Mouse (Mus musculus) limb, embryonic 13.5 days (tissue): Measurements from ENCODE around the gene Adgre1. TPM values are rescaled to one million over a fixed set of nuclear protein-coding genes. Genes with fewer than 3 reads are reported as not detected.

Source experiments
- ATAC-seq: fragments of 200-750 bp; cut with Nextera tagmentation; 2 replicates; pipeline ENCODE4 v1.8.0; 2017; ENCODE audit warnings: low read depth, moderate number of reproducible peaks, moderate TSS enrichment; ENCODE audit not compliant: low FRiP score
- H3K27ac ChIP-seq: fragments of 300-500 bp; sonication (generic); 2 replicates; pipeline ENCODE4 v1.5.1; 2015; ENCODE audit warnings: inconsistent platforms, mild to moderate bottlenecking, moderate library complexity
- H3K27me3 ChIP-seq: fragments of 300-500 bp; sonication (generic); 2 replicates; pipeline ENCODE4 v1.6.1; 2015; ENCODE audit warnings: mild to moderate bottlenecking, inconsistent platforms
- H3K36me3 ChIP-seq: fragments of 300-500 bp; sonication (generic); 2 replicates; pipeline ENCODE4 v1.6.1; 2015; ENCODE audit warnings: inconsistent platforms, mild to moderate bottlenecking, moderate library complexity
- H3K4me1 ChIP-seq: fragments of 300-500 bp; sonication (generic); 2 replicates; pipeline ENCODE4 v1.6.1; 2015; ENCODE audit warnings: inconsistent platforms
- H3K4me2 ChIP-seq: fragments of 300-500 bp; sonication (generic); replicated peaks from 2 replicates; pipeline ENCODE4 v1.6.1; 2015; ENCODE audit warnings: inconsistent platforms, mild to moderate bottlenecking, moderate library complexity
- H3K4me3 ChIP-seq: fragments of 300-500 bp; sonication (generic); 2 replicates; pipeline ENCODE4 v1.5.1; 2015; ENCODE audit warnings: moderate library complexity, mild to moderate bottlenecking, inconsistent platforms
- H3K9ac ChIP-seq: fragments of 300-500 bp; sonication (generic); 2 replicates; pipeline ENCODE4 v1.6.1; 2015; ENCODE audit warnings: mild to moderate bottlenecking, inconsistent platforms
- H3K9me3 ChIP-seq: fragments of 300-500 bp; sonication (generic); 2 replicates; pipeline ENCODE4 v1.6.1; 2016; ENCODE audit warnings: inconsistent platforms
- WGBS: fragments of 180-500 bp; shearing (Covaris S2); methylation state at CpG from one replicate; pipeline ENCODE4 v1.1.7; 2015; 5-methylcytosine and 5-hydroxymethylcytosine counted together
- polyA plus RNA-seq: library from polyadenylated mRNA; unstranded; fragments of >200 nt; fragmentation: Nextera tagmentation; extraction: Ambion mirVana; gene quantifications from 2 replicates; pipeline ENCODE4 v1.2.1, GENCODE M21; 2015

Gene Adgre1
- polyA plus RNA-seq, 1 experiment from 2014 or later = 6.4 TPM

DNA sequence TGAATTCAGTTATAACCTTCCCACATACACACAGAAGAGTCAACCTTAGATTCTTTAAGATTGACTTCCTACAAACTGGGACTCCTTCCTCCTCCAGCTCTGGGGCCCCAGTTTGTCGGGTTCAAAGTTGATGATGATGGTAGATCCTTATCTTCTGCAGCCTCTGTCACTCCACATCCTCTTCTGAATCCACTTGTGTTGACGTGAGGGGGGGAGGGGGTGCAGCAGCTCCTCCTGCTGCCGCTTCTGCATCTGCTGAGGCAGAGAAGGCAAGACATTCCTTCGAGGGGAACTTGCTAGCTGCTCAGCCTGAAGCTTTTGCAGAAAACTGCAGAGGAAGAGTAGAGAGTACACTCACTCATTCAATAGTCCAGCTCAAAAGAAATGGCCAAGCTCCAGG, 16.9 kb upstream of the Adgre1 start:
- H3K27me3 ChIP-seq = no peaks in the 10 kb centered on the region
- H3K4me2 ChIP-seq = no peak overlapping the region
- no peak overlapping the region for H3K4me3 ChIP-seq
- WGBS = 70% methylated on average over 4 of the region's 4 CpGs
- no peak overlapping the region for H3K27ac ChIP-seq
- H3K9ac ChIP-seq = no peak overlapping the region
- H3K36me3 ChIP-seq = no peaks in the 10 kb centered on the region
- no peaks in the 10 kb centered on the region for H3K9me3 ChIP-seq
- no peak for ATAC-seq
- no peaks in the 10 kb centered on the region for H3K4me1 ChIP-seq

GRCm38 (mm10) chr17:57344029-57344707, 14.3 kb upstream of the Adgre1 start:
- Histone ChIP-seq H3K36me3 (no peaks in the 10 kb centered on the region), H3K4me2 (no peak overlapping the region), H3K4me1 (no peaks in the 10 kb centered on the region), H3K4me3 (no peak overlapping the region), H3K27me3 (no peaks in the 10 kb centered on the region), H3K27ac (no peak overlapping the region), H3K9me3 (no peaks in the 10 kb centered on the region), H3K9ac (no peak overlapping the region)
- WGBS = 79% methylated on average over 2 of the region's 2 CpGs
- no peak for ATAC-seq

DNA sequence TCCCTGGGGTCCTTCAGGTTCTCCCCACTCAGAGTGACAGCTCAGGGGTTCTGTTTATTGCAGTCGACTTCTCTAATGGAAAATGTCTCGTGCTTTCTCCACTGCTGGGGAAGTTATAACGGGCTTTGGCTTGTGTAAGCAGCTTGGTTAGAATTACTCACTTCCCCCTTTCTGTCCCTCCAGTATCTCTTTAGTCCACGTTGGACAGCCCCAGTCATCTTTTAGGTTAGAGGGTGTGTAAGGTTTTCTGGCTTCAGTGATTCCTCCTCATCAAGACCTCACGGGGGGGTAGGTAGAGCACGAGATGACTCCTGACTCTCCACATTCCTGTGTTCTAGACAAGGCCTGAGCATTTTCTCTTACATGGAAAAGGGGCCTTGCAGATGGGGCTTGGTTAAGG, 11.5 kb upstream of the Adgre1 start:
- H3K36me3 ChIP-seq = no peaks in the 10 kb centered on the region
- H3K9me3 ChIP-seq = no peaks in the 10 kb centered on the region
- no peak for ATAC-seq
- H3K27me3 ChIP-seq = no peaks in the 10 kb centered on the region
- WGBS = 61% methylated on average over 6 of the region's 6 CpGs
- no peak overlapping the region for H3K27ac ChIP-seq
- H3K4me2 ChIP-seq = no peak overlapping the region
- H3K4me3 ChIP-seq = no peak overlapping the region
- no peaks in the 10 kb centered on the region for H3K4me1 ChIP-seq
- H3K9ac ChIP-seq = no peak overlapping the region

DNA sequence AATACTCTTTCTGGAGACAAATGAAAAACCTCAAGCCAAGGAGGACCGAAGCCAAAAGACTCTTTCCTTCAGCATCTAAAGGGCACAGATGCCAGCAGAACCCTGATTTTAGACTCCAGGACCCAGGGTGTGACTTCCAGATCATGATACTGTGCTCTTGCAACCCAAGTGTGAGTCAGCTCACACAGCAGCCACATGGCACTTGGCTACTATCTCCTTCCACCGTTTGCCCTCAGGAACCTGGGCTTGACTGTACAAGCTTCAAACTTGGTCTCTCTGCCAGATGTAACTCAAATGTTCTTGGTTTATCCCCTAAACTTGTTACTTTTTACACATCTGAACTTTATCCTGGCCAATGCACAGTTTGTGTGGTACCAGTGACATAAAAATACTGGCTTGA, 10.7 kb upstream of the Adgre1 start:
- no peaks in the 10 kb centered on the region for H3K36me3 ChIP-seq
- no peak overlapping the region for H3K27ac ChIP-seq
- H3K4me1 ChIP-seq = no peaks in the 10 kb centered on the region
- H3K4me3 ChIP-seq = no peak overlapping the region
- 81% methylated on average over 2 of the region's 2 CpGs for WGBS
- H3K9ac ChIP-seq = no peak overlapping the region
- no peak for ATAC-seq
- H3K27me3 ChIP-seq = no peaks in the 10 kb centered on the region
- no peak overlapping the region for H3K4me2 ChIP-seq
- no peaks in the 10 kb centered on the region for H3K9me3 ChIP-seq

DNA sequence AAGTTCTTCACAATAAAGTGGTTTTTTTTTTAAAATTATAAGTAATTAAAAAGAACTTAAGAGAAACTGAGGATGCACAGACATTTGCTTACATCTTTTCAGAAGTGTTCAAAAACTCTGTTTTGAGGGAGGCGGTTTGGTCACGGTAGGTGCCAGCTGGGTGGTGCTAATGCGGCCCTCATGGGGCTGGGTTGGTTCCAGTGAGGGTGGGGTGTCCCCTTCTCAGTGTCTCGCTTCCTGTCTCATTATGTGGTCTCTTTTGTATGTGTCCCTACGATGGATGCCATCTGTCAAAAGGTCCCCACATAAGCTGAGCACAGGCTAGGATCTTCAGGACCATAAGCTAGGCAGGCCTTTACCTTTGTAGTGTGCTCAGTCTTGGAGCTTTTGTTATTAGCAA, 9.4 kb upstream of the Adgre1 start:
- no peaks in the 10 kb centered on the region for H3K9me3 ChIP-seq
- no peak overlapping the region for H3K9ac ChIP-seq
- no peaks in the 10 kb centered on the region for H3K36me3 ChIP-seq
- no peaks in the 10 kb centered on the region for H3K4me1 ChIP-seq
- H3K27ac ChIP-seq = no peak overlapping the region
- no peaks in the 10 kb centered on the region for H3K27me3 ChIP-seq
- no peak overlapping the region for H3K4me2 ChIP-seq
- H3K4me3 ChIP-seq = no peak overlapping the region
- 70% methylated on average over 5 of the region's 5 CpGs for WGBS
- ATAC-seq = no peak

DNA sequence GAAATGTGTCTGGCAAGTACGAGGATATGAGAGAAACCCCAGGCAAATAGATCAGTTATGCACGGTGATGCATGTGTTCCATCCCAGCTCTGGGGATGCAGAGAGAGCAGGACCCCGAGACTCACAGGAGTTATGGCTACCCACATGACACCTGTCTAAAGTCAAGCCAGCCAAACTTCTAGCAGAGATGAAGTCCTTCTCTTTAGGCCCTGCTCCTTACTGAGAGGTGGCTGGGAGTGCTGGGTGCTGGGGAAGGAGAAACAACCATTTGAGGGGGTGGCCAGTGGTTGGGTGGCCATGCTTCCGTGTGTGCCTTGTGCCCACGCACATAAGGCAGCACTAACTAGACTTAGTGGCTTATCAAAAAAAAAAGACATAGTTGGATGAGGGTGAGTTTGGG, 8.3 kb upstream of the Adgre1 start:
- Histone ChIP-seq H3K4me1 (no peaks in the 10 kb centered on the region), H3K36me3 (no peaks in the 10 kb centered on the region), H3K9me3 (no peaks in the 10 kb centered on the region), H3K4me2 (no peak overlapping the region), H3K4me3 (no peak overlapping the region), H3K27ac (no peak overlapping the region), H3K9ac (no peak overlapping the region), H3K27me3 (no peaks in the 10 kb centered on the region)
- no peak for ATAC-seq
- 82% methylated on average over 5 of the region's 5 CpGs for WGBS

GRCm38 (mm10) chr17:57351107-57351506, 7.4 kb upstream of the Adgre1 start:
- H3K4me3 ChIP-seq = no peak overlapping the region
- H3K4me1 ChIP-seq = no peaks in the 10 kb centered on the region
- H3K27me3 ChIP-seq = no peaks in the 10 kb centered on the region
- no peaks in the 10 kb centered on the region for H3K9me3 ChIP-seq
- 89% methylated on average over 9 of the region's 9 CpGs for WGBS
- H3K4me2 ChIP-seq = no peak overlapping the region
- ATAC-seq = no peak
- no peak overlapping the region for H3K27ac ChIP-seq
- no peak overlapping the region for H3K9ac ChIP-seq
- no peaks in the 10 kb centered on the region for H3K36me3 ChIP-seq

DNA sequence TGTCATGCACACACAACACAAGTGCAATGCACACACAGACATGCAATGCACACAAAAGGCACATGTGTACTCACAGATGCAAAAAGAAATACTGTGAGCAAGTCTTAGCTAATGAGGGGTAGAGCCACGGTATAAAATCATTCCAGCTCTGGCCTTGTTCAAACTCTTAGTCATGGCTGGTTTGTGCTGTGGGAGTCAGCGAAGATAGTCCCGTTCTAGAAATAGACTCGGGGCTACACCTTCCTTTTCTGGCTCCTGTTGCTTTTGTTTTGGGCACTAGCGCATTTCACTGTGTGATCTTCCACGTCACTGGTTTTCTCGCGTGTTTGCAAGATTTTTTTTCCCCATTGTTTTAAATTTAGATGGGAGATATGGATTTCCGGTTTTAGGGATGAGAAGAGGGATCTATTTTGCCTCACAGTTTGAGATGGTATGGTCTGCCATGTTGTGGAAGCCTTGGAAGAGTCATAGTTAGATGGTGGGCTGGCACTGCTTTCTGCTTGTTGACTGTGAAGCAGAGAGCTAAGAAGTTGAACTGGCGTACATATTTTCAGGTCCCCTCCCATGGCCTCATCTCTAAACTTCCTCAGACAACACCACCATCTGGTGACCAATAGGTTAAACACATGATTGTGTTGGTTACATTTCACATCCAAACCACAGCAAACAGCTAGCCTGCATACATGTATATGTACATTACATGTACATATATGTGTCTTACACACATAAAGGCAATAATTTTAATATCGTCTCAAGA, 1.2 kb downstream of the Adgre1 start:
- no peak overlapping the region for H3K9ac ChIP-seq
- no peaks in the 10 kb centered on the region for H3K4me1 ChIP-seq
- no peak for ATAC-seq
- no peak overlapping the region for H3K4me2 ChIP-seq
- no peak overlapping the region for H3K27ac ChIP-seq
- no peaks in the 10 kb centered on the region for H3K36me3 ChIP-seq
- 88% methylated on average over 11 of the region's 11 CpGs for WGBS
- H3K9me3 ChIP-seq = no peaks in the 10 kb centered on the region
- no peak overlapping the region for H3K4me3 ChIP-seq
- H3K27me3 ChIP-seq = no peaks in the 10 kb centered on the region

Other genes with a start within 250 kb of the Adgre1 start
- not detected in 2 replicates for gene Cd70, start 208.9 kb upstream of the Adgre1 start, polyA plus RNA-seq
- 0.20 TPM in 1 of 2 replicates, not detected in the other for gene Tnfsf14, start 164.5 kb upstream of the Adgre1 start, polyA plus RNA-seq
- gene C3, start 130.6 kb upstream of the Adgre1 start, polyA plus RNA-seq = 0.31 and 0.59 TPM in 2 replicates
- gene Gpr108, start 110.2 kb upstream of the Adgre1 start, polyA plus RNA-seq = 34.5 and 36.5 TPM in 2 replicates
- 28.8 and 38.1 TPM in 2 replicates for gene Trip10, start 109.2 kb upstream of the Adgre1 start, polyA plus RNA-seq
- 2.1 and 2.7 TPM in 2 replicates for gene Vav1, start 79.6 kb upstream of the Adgre1 start, polyA plus RNA-seq
- gene Vmn2r120, start 186.8 kb downstream of the Adgre1 start, polyA plus RNA-seq = not detected in 2 replicates